Mouse (Mus musculus) layer of hippocampus, adult 9-10 months (tissue): ENCODE data around the gene Fbxw11.

ENCODE experiments used
- DNase-seq: peaks from one replicate; pipeline ENCODE4 v3.0.0; 2022; ENCODE audit warnings: low spot score

Fbxw11 gene

GRCm38 (mm10) chr11:32623912-32624311 lies 18.6 kb upstream of the Fbxw11 start:
- DNase-seq: no peak

GRCm38 (mm10) chr11:32625677-32626076 lies 16.8 kb upstream of the Fbxw11 start:
- DNase-seq: no peak

GRCm38 (mm10) chr11:32626079-32626478 lies 16.4 kb upstream of the Fbxw11 start:
- no peak for DNase-seq

GRCm38 (mm10) chr11:32627900-32628299 lies 14.6 kb upstream of the Fbxw11 start:
- DNase-seq: no peak

GRCm38 (mm10) chr11:32629713-32630211 lies 12.8 kb upstream of the Fbxw11 start:
- DNase-seq: no peak

GRCm38 (mm10) chr11:32632671-32633070 lies 9.9 kb upstream of the Fbxw11 start:
- DNase-seq: no peak

GRCm38 (mm10) chr11:32633542-32633941 lies 9.0 kb upstream of the Fbxw11 start:
- no peak for DNase-seq

- DNase-seq: no peak
These were observed 8.4 kb upstream of the Fbxw11 start for GRCm38 (mm10) chr11:32634143-32634542.

- DNase-seq: no peak
These were observed 7.7 kb upstream of the Fbxw11 start for GRCm38 (mm10) chr11:32634842-32635241.

GRCm38 (mm10) chr11:32636275-32636674 lies 6.2 kb upstream of the Fbxw11 start:
- DNase-seq: no peak

- no peak for DNase-seq
These were observed 3.8 kb upstream of the Fbxw11 start for GRCm38 (mm10) chr11:32638521-32639255.

- no peak for DNase-seq
These were observed 1.9 kb upstream of the Fbxw11 start for GRCm38 (mm10) chr11:32640617-32641016.

- DNase-seq: no peak
These were observed 669 bp downstream of the Fbxw11 start for GRCm38 (mm10) chr11:32642899-32643886.

- no peak for DNase-seq
These were observed 1.5 kb downstream of the Fbxw11 start for GRCm38 (mm10) chr11:32644010-32644409.

- DNase-seq: no peak
These were observed 4.7 kb downstream of the Fbxw11 start for GRCm38 (mm10) chr11:32647265-32647664.

GRCm38 (mm10) chr11:32650236-32650749 lies 7.8 kb downstream of the Fbxw11 start:
- DNase-seq: no peak

- DNase-seq: no peak
These were observed 8.5 kb downstream of the Fbxw11 start for GRCm38 (mm10) chr11:32650893-32651590.

- DNase-seq: no peak
These were observed 9.2 kb downstream of the Fbxw11 start for GRCm38 (mm10) chr11:32651723-32652122.

GRCm38 (mm10) chr11:32662082-32662656 lies 19.6 kb downstream of the Fbxw11 start:
- DNase-seq: peak; percentile 47

GRCm38 (mm10) chr11:32665639-32666038 lies 23.1 kb downstream of the Fbxw11 start:
- DNase-seq: no peak

GRCm38 (mm10) chr11:32666983-32667382 lies 24.5 kb downstream of the Fbxw11 start:
- no peak for DNase-seq

GRCm38 (mm10) chr11:32671480-32671879 lies 29.0 kb downstream of the Fbxw11 start:
- no peak for DNase-seq
